Mouse (Mus musculus): ENCODE data around the gene Zfp386.

GRCm38 (mm10) chr12:116071023-116071422 is 23.5 kb downstream of the Zfp386 start:
- peak; percentile 60; the same call in 1 of the 2 replicates for TF ChIP-seq CTCF (IDR thresholded peaks at IDR 0.05; ENCODE audit: insufficient read depth, low read length)
- TF ChIP-seq POLR2A (IDR thresholded peaks at IDR 0.05; ENCODE audit: borderline replicate concordance, extremely low read depth, low read depth, low read length), result no peak

Data from lung, adult 2 months (tissue).